Mouse (Mus musculus) ES-E14 (cell line): Measurements from ENCODE around the gene Fam122b.

Experiments used
- CHD2 ChIP-seq: IDR thresholded peaks from 2 replicates; pipeline ENCODE4 v1.6.1; 2014; ENCODE audit warnings: mild to moderate bottlenecking, low read depth, low read length, inconsistent platforms
- HCFC1 ChIP-seq: IDR thresholded peaks from 2 replicates; pipeline ENCODE4 v1.6.1; 2012; ENCODE audit warnings: low read length, inconsistent platforms, borderline replicate concordance; ENCODE audit not compliant: insufficient read depth
- MAFK ChIP-seq: IDR thresholded peaks from 2 replicates; pipeline ENCODE4 v1.6.1; 2014; ENCODE audit warnings: mild to moderate bottlenecking, low read depth, low read length, inconsistent platforms; ENCODE audit not compliant: insufficient read depth
- ZC3H11A ChIP-seq: IDR thresholded peaks from 2 replicates; pipeline ENCODE4 v1.6.1; 2012; ENCODE audit warnings: low read depth, mild to moderate bottlenecking, inconsistent platforms, low read length, borderline replicate concordance
- ZNF384 ChIP-seq: IDR thresholded peaks from 2 replicates; pipeline ENCODE4 v1.6.1; 2012; ENCODE audit warnings: low read depth, low read length, inconsistent platforms

GRCm38 (mm10) chrX:53209431-53209830, 60.2 kb downstream of the Fam122b start:
- TF ChIP-seq ZNF384 (no peak), HCFC1 (no peak), MAFK (no peak), CHD2 (no peak), ZC3H11A (no peak)
